Mouse (Mus musculus): ENCODE results near the gene Dcun1d1. TPM values are rescaled to one million over a fixed set of nuclear protein-coding genes. Genes with fewer than 3 reads are reported as not detected.

The Dcun1d1 gene
- 10 to 100 TPM; 76.5 to 79.3 TPM for total RNA-seq (2021)
- long read RNA-seq, experiment 1, full-length matches to known transcripts = 9 of 15 reads
- long read RNA-seq, experiment 1, partial matches to known transcripts = 6 of 15 reads
- long read RNA-seq, experiment 1, other reads (novel, unspliced or antisense) = 0 of 15 reads
- long read RNA-seq, experiment 2, full-length matches to known transcripts = 24 of 38 reads
- long read RNA-seq, experiment 2, partial matches to known transcripts = 7 of 38 reads
- long read RNA-seq, experiment 2, other reads (novel, unspliced or antisense) = 7 of 38 reads

DNA sequence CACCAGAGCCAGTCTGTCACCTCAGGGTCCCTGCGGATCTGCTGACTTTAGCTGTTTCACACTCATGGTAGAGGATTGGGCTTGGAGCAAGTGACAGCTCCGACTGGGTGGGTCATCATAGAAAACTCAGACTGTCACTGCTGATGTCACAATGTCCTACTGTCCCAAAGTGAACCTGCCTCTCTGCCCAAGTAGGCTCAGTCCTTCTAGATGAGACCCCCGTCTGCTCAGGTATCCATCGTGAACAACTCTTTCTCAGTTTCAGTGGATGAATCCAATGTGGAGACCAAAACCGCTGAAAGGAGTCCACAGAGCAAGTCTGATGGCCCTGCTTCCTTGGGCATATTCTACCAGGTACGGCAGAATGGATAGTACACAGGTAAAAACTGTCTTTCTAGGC, at the start of gene Dcun1d1:
Gene Dcun1d1 (minus strand): TSS at position 101 of the 400 bp plus-strand sequence.
- no peak for DNase-seq (ENCODE audit: low spot score in 2 of 2)

DNA sequence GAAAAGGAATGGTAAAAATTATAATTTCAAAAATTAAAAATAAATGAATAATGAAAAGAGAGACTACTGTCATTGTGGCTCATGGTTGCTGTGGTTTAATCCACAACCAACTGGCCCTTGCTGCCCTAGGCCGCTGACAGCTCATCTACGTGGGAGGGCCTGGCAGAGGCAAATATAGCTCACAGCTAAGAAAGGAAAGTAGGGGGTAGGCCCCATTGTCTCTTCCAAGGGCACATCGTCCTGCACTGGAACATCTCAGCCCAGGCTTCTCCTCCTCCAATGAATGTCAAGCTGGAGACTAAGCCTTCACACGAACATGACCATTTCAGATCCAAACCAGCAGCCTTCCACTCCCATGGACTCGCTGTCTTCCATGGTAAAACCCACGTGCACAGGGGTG, 49.0 kb upstream of the Dcun1d1 start:
- DNase-seq (ENCODE audit: low spot score in 2 of 2) = no peak

- DNase-seq (ENCODE audit: low spot score in 2 of 2) = no peak
Observed at GRCm38 (mm10) chr3:35973551-35973950, 36.3 kb upstream of the Dcun1d1 start.

DNA sequence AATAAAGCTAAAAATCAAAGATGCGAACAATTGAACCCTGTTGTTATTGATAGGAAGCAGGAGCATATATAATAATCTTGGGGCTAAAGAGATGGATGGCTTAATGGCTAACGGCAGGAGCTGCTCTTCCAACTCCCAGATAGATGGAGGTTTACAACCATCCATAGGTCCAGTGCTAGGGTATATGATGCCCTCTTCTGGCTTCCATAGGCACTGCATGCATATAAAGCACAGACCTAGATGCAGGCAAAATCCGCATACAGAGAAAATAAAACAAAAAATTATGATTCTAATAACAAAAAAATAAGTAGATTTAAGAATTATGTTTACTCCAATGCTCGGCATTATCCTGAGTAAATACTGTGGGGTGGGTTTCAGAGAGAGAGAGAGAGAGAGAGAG, 35.7 kb upstream of the Dcun1d1 start:
- no peak for DNase-seq (ENCODE audit: low spot score in 2 of 2)

DNA sequence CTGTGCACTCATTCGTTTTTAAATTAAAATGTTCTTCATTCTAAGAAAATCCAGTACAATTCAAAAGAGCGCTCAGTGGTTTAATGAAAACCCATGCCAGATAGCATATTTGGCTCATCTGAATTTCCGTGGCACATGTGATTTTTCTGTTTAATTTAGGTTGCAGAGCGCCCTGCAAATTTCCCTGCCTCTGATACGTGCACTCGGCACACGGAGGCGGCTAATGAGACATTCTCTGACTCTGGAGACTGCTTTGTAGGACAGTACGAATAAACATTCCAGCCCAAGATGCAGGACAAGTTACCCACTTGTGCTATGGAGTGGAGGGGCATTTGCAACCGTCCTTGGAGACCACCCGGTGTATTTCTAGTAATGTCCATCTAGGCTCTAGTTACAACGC, 33.9 kb upstream of the Dcun1d1 start:
- no peak for DNase-seq (ENCODE audit: low spot score in 2 of 2)

- no peak for DNase-seq (ENCODE audit: low spot score in 2 of 2)
Observed at GRCm38 (mm10) chr3:35970441-35970840, 33.2 kb upstream of the Dcun1d1 start.

DNA sequence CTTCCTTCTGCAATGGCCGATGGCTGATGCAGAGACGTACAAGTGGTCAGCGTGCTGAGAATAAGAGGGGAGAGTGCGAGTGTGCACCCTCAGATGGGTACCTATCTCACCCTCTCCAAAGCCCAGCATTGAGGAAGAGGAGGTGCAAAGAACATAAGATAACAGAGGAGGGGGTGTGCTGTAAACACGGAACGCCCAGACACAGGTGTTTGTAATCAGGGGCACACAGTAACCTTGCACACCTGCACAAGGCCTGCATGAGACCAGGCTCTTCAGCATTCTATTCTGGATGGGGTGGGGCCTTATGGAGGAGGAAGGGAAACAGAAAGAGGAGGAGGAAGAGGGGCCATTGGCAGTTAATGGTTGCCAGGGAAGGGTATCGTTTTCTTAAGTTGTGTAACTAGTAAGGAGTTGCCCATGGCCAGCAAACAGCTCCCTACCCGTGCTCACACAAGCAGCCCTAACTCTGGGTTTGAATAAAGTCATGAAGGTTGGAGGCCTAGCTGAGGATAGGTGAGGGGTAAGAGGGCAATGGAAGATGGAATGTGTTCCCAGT, 30.2 kb upstream of the Dcun1d1 start:
- DNase-seq (ENCODE audit: low spot score in 2 of 2) = no peak

GRCm38 (mm10) chr3:35966493-35966892, 29.2 kb upstream of the Dcun1d1 start:
- DNase-seq (ENCODE audit: low spot score in 2 of 2) = no peak

DNA sequence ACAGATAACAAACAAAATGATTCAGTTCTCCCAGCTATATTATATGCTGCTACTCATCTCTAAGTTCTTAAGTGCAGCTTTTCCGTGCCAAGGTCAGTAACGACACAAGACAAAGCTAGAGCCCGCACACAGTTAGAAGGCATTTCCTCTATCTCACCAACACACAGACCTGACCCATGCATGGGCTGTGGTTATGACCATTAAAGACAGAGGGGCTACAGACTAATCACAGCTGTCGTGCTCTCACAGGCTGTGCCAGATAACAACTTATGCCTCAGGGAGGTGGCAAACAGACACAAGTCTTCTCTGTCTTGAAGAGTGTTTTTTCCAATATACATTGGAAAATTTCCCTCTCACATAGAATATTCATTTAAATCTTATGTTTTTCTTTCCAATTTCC, 27.7 kb upstream of the Dcun1d1 start:
- no peak for DNase-seq (ENCODE audit: low spot score in 2 of 2)

GRCm38 (mm10) chr3:35963921-35964320, 26.7 kb upstream of the Dcun1d1 start:
- DNase-seq (ENCODE audit: low spot score in 2 of 2) = no peak

- DNase-seq (ENCODE audit: low spot score in 2 of 2) = no peak
Observed at GRCm38 (mm10) chr3:35963401-35963800, 26.2 kb upstream of the Dcun1d1 start.

- DNase-seq (ENCODE audit: low spot score in 2 of 2) = no peak
Observed at GRCm38 (mm10) chr3:35962967-35963366, 25.7 kb upstream of the Dcun1d1 start.

DNA sequence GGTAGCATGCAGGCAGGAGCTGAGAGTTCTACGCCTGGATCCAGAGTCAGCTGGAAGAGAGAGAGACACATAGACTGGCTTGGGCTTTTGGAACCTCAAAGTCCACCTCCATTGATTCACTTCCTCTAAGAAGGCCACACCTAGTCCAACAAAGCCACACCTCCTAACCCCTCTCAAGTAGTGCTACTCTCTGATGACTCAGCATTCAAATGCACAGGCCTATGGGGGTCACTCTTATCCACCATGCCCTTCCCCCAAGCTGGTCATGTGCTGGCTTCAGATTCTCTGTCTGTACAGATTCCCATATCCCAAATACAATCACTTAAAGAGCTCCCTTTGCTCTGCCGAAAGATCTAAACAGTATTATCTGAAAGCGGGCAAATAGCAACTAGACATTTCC, 20.0 kb upstream of the Dcun1d1 start:
- DNase-seq (ENCODE audit: low spot score in 2 of 2) = no peak

DNA sequence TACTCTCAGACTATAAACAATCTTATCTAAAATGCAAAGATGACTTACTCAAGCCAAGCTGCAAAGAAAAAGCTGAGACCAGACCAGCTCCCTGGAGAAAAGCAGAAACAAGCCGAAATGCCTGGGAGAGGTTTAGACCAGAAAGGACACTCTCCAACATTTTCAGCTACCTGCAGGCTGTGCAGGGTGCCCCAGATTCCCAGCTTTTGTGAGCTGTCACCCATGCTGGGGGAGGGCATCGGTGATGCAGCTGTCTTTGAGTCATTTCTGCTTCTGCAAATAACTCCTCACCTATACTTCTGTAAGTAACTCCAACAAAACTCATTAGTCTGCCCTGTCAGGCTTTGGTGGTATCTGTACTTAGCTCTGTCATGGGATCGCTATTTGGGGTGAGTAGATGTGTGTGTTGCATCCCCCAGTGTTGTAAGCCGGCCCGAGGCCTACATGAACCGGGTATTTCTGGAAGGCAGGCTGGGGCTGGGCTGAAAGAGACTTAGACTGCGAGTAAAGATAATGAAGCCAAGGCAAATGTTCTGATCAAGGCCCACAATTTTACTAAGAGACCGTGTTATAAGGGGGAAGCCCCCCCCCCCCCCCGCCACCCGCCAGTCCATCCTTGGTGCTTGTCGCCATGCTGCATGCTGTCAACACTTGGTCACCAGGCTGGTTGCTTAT, 17.8 kb upstream of the Dcun1d1 start:
- no peak for DNase-seq (ENCODE audit: low spot score in 2 of 2)

GRCm38 (mm10) chr3:35953816-35954215, 16.6 kb upstream of the Dcun1d1 start:
- no peak for DNase-seq (ENCODE audit: low spot score in 2 of 2)

DNA sequence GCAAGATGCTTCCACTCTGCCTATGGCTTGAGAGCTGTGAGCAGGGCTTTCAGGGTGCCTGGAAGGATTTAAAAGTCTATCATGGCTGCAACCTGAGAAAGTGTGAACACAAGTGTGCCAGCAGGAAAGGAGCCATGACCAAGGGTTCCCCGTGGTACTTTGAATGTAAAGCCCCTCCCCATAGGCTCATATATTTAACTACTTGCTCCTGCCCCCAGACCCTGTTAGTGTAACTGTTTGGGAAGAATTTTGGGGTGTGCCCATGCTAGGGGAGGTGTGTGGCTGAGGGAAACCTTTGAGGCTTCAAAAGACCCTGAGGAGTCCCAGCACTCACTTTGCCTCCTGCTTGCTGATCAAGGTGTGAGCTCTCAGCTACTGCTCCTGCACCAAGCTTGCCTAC, 15.9 kb upstream of the Dcun1d1 start:
- DNase-seq (ENCODE audit: low spot score in 2 of 2) = no peak

- DNase-seq (ENCODE audit: low spot score in 2 of 2) = no peak
Observed at GRCm38 (mm10) chr3:35948197-35948596, 11.0 kb upstream of the Dcun1d1 start.

DNA sequence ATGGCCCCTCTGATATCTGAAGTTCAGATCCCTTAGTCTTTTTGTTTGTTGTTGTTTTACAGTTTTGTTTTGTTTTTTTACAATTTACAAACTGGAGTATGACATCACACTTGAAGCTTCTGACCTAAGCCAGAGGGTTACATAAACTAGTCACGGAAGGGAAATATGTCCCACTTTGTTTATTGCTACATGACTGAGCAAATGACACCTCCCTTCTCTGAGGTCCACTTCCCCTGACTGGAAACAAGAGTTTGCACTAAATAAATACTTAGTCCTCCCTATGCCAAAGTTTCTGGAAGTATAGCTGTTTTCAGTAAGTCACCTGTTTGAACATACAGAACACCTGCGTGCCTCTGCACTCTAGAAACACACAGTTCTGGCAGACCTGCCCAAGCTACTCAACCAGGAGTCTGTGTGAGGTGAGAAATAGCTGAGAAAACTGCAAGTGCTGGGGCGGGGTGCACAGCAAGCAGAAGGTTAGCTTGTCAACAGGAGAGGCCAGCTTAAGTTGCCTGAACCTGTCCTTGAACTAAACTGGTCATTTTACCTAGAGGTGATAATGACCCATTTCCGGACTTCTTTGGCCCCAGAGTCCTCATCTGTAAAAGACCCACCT, 3.4 kb upstream of the Dcun1d1 start:
- no peak for DNase-seq (ENCODE audit: low spot score in 2 of 2)

DNA sequence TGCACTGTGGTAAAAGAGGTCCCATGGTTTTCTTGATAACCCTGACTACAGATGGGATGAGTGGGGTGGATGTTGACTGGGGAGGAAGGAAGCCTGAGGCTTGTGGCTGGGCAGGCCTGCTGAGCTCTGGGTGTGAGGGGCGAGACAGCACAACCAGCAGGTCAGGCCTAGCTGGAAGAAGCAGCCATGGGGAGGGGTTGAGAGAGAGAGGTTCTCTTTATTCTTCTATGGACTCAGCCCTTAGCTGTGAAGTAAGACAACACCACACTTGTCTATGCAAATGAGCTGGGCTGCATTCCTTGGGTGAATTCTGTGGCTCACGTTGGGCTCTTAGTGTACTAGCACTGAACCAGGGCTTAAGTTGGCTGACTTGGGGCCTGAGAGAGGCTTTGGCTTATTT, 2.8 kb upstream of the Dcun1d1 start:
- DNase-seq (ENCODE audit: low spot score in 2 of 2) = no peak

GRCm38 (mm10) chr3:35933405-35933777, 3.9 kb downstream of the Dcun1d1 start:
- no peak for DNase-seq (ENCODE audit: low spot score in 2 of 2)

DNA sequence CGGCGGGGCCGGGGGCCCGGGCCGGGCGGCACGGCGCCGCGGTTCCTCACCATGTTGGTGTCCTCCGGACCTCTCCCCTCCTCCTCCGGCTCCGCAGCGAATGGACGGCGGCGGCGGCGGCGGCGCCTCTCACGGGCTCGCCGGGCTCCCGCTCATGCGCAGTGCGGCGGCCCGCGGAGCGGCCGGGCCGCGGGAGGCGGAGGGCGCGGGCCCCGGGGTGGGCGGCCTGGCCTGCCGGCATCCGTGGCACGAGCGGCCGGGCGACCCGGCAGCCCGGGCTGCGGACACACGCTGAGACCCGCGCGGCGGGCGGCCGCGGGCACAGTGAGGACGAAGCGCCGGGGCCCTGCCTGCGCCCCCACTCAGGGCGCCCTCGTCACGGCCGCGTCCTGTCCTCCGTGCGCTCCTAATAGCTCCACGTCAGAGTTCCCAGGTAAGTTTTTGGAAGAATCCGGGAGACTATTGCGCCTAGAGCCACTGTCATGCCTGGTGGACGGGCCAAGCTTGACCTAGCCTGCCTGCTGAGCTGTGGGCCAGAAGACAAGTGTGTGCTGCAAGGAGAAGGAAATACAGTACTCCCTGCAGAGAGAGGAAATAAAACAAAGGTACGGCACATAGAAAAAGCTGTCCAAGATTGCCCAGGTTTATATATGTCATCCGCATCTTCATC, 4.4 kb downstream of the Dcun1d1 start:
- peak; percentile 66 to 67 for DNase-seq (ENCODE audit: low spot score in 2 of 2)

All from adrenal gland, postnatal 4 days (tissue).